Mouse (Mus musculus) heart, postnatal 0 days (tissue): ENCODE data around the gene Ralgps1.

ENCODE experiments used
- CTCF ChIP-seq: IDR thresholded peaks from 2 replicates; pipeline ENCODE4 v1.5.1; 2016; ENCODE audit warnings: antibody characterized with exemption, control low read depth, low read depth
- EP300 ChIP-seq: IDR thresholded peaks from 2 replicates; pipeline ENCODE4 v1.6.1; 2016; ENCODE audit warnings: antibody characterized with exemption, low read depth

DNA sequence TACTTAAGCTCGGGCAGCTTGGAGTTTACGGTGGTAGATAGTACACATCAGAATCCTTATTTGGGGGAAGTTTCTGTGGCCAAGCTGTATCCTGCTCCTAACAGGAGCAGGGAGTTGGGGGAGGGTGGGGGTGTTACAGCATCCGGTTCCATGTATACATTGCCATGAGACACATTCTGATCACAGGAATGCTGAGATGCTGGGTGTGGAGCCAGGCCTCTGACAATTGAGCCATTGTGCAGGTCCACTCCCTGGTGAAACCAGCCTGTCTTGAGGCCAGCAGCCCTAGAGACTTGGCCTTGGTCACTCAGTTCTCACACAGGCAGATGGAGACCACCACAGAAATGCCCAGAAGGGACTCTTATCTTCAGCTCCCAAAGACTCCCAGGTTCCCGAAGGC is 151.6 kb downstream of the Ralgps1 start:
- no peak for TF ChIP-seq CTCF
- no peak for TF ChIP-seq EP300
